Mouse (Mus musculus) adrenal gland, postnatal 25 days (tissue): Measurements from ENCODE around the gene Il3ra. TPM values are rescaled to one million over a fixed set of nuclear protein-coding genes. Genes with fewer than 3 reads are reported as not detected.

ENCODE experiments used
- DNase-seq: peaks from one replicate; pipeline ENCODE4 v3.0.0; 2021; ENCODE audit warnings: mixed read lengths
- total RNA-seq: library from RNA; stranded (reverse); gene quantifications from 2 replicates; pipeline ENCODE4 v1.2.3, GENCODE M21; 2021

Il3ra gene
- total RNA-seq, 1 experiment from 2014 or later = 16.0 TPM

GRCm38 (mm10) chr14:14354511-14355359, 8.7 kb downstream of the Il3ra start:
- no peak for DNase-seq

GRCm38 (mm10) chr14:14355360-14355646, 9.2 kb downstream of the Il3ra start:
- DNase-seq = no peak

- DNase-seq = no peak
Observed at GRCm38 (mm10) chr14:14395535-14395934, 49.5 kb downstream of the Il3ra start.

GRCm38 (mm10) chr14:14400998-14401397, 54.9 kb downstream of the Il3ra start, which contains the start of gene Olfr721-ps1:
Gene Olfr721-ps1 (plus strand): TSS chr14:14401298.
- DNase-seq = no peak

Other genes with a start within 250 kb of the Il3ra start
- 127 and 138 TPM in 2 replicates for gene Psmd6, start 225.3 kb upstream of the Il3ra start, total RNA-seq
- gene Olfr720, start 159.4 kb upstream of the Il3ra start, total RNA-seq = not detected in 2 replicates
- gene Olfr31, start 23.4 kb upstream of the Il3ra start, total RNA-seq = not detected in 2 replicates
- gene Olfr721-ps1, start 55.0 kb downstream of the Il3ra start, total RNA-seq = not detected in 2 replicates